In the genomic region with DNA sequence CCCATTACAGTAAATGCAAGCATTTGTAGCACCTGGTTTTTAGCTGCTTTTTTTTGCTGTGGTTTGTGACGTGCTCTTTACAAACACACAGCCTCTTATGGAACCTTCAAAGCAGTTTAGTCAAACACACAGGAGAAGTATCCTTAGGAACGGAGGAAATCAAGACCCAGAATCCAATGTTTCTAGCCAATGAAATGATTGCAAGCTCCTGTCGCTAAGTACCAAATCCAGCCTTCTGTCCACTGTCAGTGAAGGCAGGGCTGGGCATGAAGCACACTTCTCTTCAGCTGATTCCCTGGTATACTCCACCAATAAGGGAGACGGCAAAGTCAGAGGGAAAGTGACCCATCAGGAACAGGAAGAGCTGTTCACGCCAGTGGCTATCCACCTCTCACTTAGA, we compare ENCODE assay signal across 25 mouse cellular contexts. TPM values are rescaled to one million over a fixed set of nuclear protein-coding genes. Genes with fewer than 3 reads are reported as not detected.
"Had no signal": no experiment of that assay in that cellular context is flagged by ENCODE, and none has a peak within 500 bp of the region (broad histone marks: within the 10 kb centered on the region; RNA-seq: fewer than 3 reads in every experiment).

No protein-coding gene starts in this region.

- DNase-seq: kidney, adult 11 months; kidney, adult 8-10 months; kidney, postnatal 10 days; kidney, postnatal 36 days; liver; liver, embryonic 13.5 days; midbrain, embryonic 14.5 days; right cerebral cortex, adult 18-20 months; right cerebral cortex, postnatal 14 days; right cerebral cortex, postnatal 4 days; thymus, adult 2 months; thymus, postnatal 14 days; thymus, postnatal 4 days had no signal

- H3K27ac ChIP-seq: intestine, embryonic 15.5 days; kidney, embryonic 15.5 days; limb, embryonic 10.5 days; limb, embryonic 13.5 days; liver, embryonic 13.5 days; stomach, postnatal 0 days had no signal

- H3K4me1 ChIP-seq: intestine, embryonic 15.5 days; kidney, embryonic 15.5 days; limb, embryonic 10.5 days; limb, embryonic 13.5 days; liver, embryonic 13.5 days had no signal

- H3K4me3 ChIP-seq: intestine, embryonic 15.5 days; kidney, embryonic 15.5 days; limb, embryonic 10.5 days; limb, embryonic 13.5 days; liver, embryonic 13.5 days had no signal

RNA-seq across cellular contexts. Expression of a gene that starts 12.8 kb away (rescaled TPM):
- polyA plus RNA-seq: intestine, embryonic 15.5 days; kidney, embryonic 15.5 days; limb, embryonic 10.5 days; limb, embryonic 13.5 days; liver, embryonic 13.5 days; liver, embryonic 16.5 days; lung, embryonic 16.5 days; midbrain, embryonic 14.5 days; midbrain, postnatal 0 days; neural tube, embryonic 11.5 days; neural tube, embryonic 14.5 days; stomach, embryonic 14.5 days; stomach, postnatal 0 days had no signal

RNA-seq across cellular contexts. Expression of a gene that starts 14.8 kb away (rescaled TPM):
- polyA plus RNA-seq: intestine, embryonic 15.5 days; kidney, embryonic 15.5 days; limb, embryonic 10.5 days; limb, embryonic 13.5 days; liver, embryonic 13.5 days; liver, embryonic 16.5 days; lung, embryonic 16.5 days; midbrain, embryonic 11.5 days; midbrain, embryonic 14.5 days; midbrain, postnatal 0 days; neural tube, embryonic 11.5 days; neural tube, embryonic 14.5 days; stomach, embryonic 14.5 days; stomach, postnatal 0 days had no signal

RNA-seq across cellular contexts. Expression of a gene that starts 16.2 kb away (rescaled TPM):
- polyA plus RNA-seq: intestine, embryonic 15.5 days; kidney, embryonic 15.5 days; limb, embryonic 10.5 days; limb, embryonic 13.5 days; liver, embryonic 13.5 days; liver, embryonic 16.5 days; lung, embryonic 16.5 days; midbrain, embryonic 14.5 days; midbrain, postnatal 0 days; neural tube, embryonic 11.5 days; neural tube, embryonic 14.5 days; stomach, embryonic 14.5 days; stomach, postnatal 0 days; thymus, adult 2 months had no signal
